Mouse (Mus musculus) heart, adult 2 months (tissue): ENCODE measurements at regions not wholly inside any gene's neighbourhood (a gene's known extent, or its start where the extent isn't known, plus 50 kb on each side); places are given as distances from the start of the nearest gene placed in this dataset.

Experiments
- DNase-seq, 2 experiments: peaks; one replicate each; pipeline ENCODE4 v3.0.0; 2021
- H3K27ac ChIP-seq: fragments of 200-600 bp; 2 replicates; pipeline ENCODE4 v1.8.1; 2022
- H3K27me3 ChIP-seq: fragments of 200-500 bp; 2 replicates; pipeline ENCODE4 v1.6.1; 2012; ENCODE audit warnings: mild to moderate bottlenecking, low read length, inconsistent platforms, mixed read lengths; ENCODE audit not compliant: control insufficient read depth, insufficient read depth
- H3K36me3 ChIP-seq: fragments of 200-500 bp; 2 replicates; pipeline ENCODE4 v1.6.1; 2012; ENCODE audit warnings: low read length, inconsistent platforms; ENCODE audit not compliant: control insufficient read depth, insufficient read depth
- H3K4me1 ChIP-seq: fragments of 200-500 bp; 2 replicates; pipeline ENCODE4 v1.6.1; 2011; ENCODE audit warnings: low read length; ENCODE audit not compliant: control insufficient read depth, insufficient read depth
- H3K4me3 ChIP-seq: fragments of 200-600 bp; 2 replicates; pipeline ENCODE4 v1.8.1; 2022
- H3K79me2 ChIP-seq: fragments of 200-500 bp; replicated peaks from 2 replicates; pipeline ENCODE4 v1.6.1; 2012; ENCODE audit warnings: mild to moderate bottlenecking, inconsistent platforms, low read length, moderate library complexity, mixed read lengths; ENCODE audit not compliant: control insufficient read depth, insufficient read depth
- H3K9ac ChIP-seq: fragments of 200-500 bp; 2 replicates; pipeline ENCODE4 v1.6.1; 2012; ENCODE audit warnings: low read depth, mild to moderate bottlenecking, control low read depth, inconsistent platforms, low read length, mixed read lengths
- CTCF ChIP-seq: fragments of 200-600 bp; IDR thresholded peaks from 2 replicates; pipeline ENCODE4 v1.8.1; 2022; ENCODE audit warnings: antibody characterized with exemption, mild to moderate bottlenecking, moderate library complexity
- EP300 ChIP-seq: fragments of 200-500 bp; IDR thresholded peaks from 2 replicates; pipeline ENCODE4 v1.6.1; 2011; ENCODE audit warnings: low read depth, low read length, control low read depth; ENCODE audit not compliant: insufficient read depth
- POLR2A ChIP-seq: fragments of 200-500 bp; IDR thresholded peaks from 2 replicates; pipeline ENCODE4 v1.6.1; 2011; ENCODE audit warnings: mild to moderate bottlenecking, low read depth, low read length, control low read depth; ENCODE audit not compliant: insufficient read depth
- WGBS: fragments of 180-500 bp; shearing (Covaris S2); methylation state at CpG from one replicate; pipeline ENCODE4 v1.1.7; 2018; 5-methylcytosine and 5-hydroxymethylcytosine counted together
- intact Hi-C: fragments of 180-260 bp; cut with DNase I; formaldehyde crosslinking; loops from one replicate; pipeline ENCODE4 v1.15.1; 2025

GRCm38 (mm10) chr2:8428145-8428544 lies 918.8 kb upstream of the Celf2 start:
- TF ChIP-seq CTCF (no peak), EP300 (no peak), POLR2A (no peak)
- intact Hi-C loops: no loop called here
- no peak overlapping the region for H3K4me3 ChIP-seq
- no peak for DNase-seq
- H3K79me2 ChIP-seq: no peaks in the 10 kb centered on the region
- H3K36me3 ChIP-seq: no peaks in the 10 kb centered on the region
- no peak overlapping the region for H3K9ac ChIP-seq
- H3K27me3 ChIP-seq: no peaks in the 10 kb centered on the region
- no peaks in the 10 kb centered on the region for H3K4me1 ChIP-seq
- H3K27ac ChIP-seq: no peak overlapping the region
- 71% methylated on average over 2 of the region's 2 CpGs for WGBS

GRCm38 (mm10) chr2:8427720-8428119 lies 918.4 kb upstream of the Celf2 start:
- Histone ChIP-seq H3K27me3 (no peaks in the 10 kb centered on the region), H3K4me3 (no peak overlapping the region), H3K36me3 (no peaks in the 10 kb centered on the region), H3K79me2 (no peaks in the 10 kb centered on the region), H3K27ac (no peak overlapping the region), H3K9ac (no peak overlapping the region), H3K4me1 (no peaks in the 10 kb centered on the region)
- 58% methylated on average over 1 of the region's 1 CpGs for WGBS
- TF ChIP-seq EP300 (no peak), POLR2A (no peak), CTCF (no peak)
- intact Hi-C loops: no loop called here
- DNase-seq: no peak

GRCm38 (mm10) chr2:8415917-8416316 lies 906.6 kb upstream of the Celf2 start:
- no peak for TF ChIP-seq CTCF
- TF ChIP-seq POLR2A: no peak
- no peak for TF ChIP-seq EP300
- no peaks in the 10 kb centered on the region for H3K36me3 ChIP-seq
- DNase-seq: no peak

GRCm38 (mm10) chr2:8394128-8394527 lies 884.8 kb upstream of the Celf2 start:
- Histone ChIP-seq H3K36me3 (no peaks in the 10 kb centered on the region), H3K79me2 (no peaks in the 10 kb centered on the region), H3K9ac (no peak overlapping the region), H3K4me1 (no peaks in the 10 kb centered on the region), H3K4me3 (no peak overlapping the region), H3K27me3 (no peaks in the 10 kb centered on the region), H3K27ac (no peak overlapping the region)
- TF ChIP-seq EP300: no peak
- no peak for TF ChIP-seq CTCF
- no peak for TF ChIP-seq POLR2A
- WGBS: 35% methylated on average over 4 of the region's 4 CpGs
- no peak for DNase-seq
- intact Hi-C loops: no loop called here

More at GRCm38 (mm10) chr2:8415917-8416316, 906.6 kb upstream of the Celf2 start:
- WGBS: 15% methylated on average over 3 of the region's 3 CpGs
- intact Hi-C loops: no loop called here
- no peak overlapping the region for H3K27ac ChIP-seq
- no peaks in the 10 kb centered on the region for H3K79me2 ChIP-seq
- H3K27me3 ChIP-seq: no peaks in the 10 kb centered on the region
- no peaks in the 10 kb centered on the region for H3K4me1 ChIP-seq
- no peak overlapping the region for H3K9ac ChIP-seq
- no peak overlapping the region for H3K4me3 ChIP-seq

GRCm38 (mm10) chr2:8389530-8389929 lies 880.2 kb upstream of the Celf2 start:
- intact Hi-C loops: no loop called here
- TF ChIP-seq EP300: no peak

GRCm38 (mm10) chr2:8380246-8380645 lies 870.9 kb upstream of the Celf2 start:
- H3K36me3 ChIP-seq: no peaks in the 10 kb centered on the region
- H3K27me3 ChIP-seq: no peaks in the 10 kb centered on the region
- intact Hi-C loops: loop anchor here (5.0 kb wide), 1 partner anchor 1943 kb away; no protein-coding TSS in a partner anchor
- 38% methylated on average over 1 of the region's 1 CpGs for WGBS
- no peak for DNase-seq
- no peaks in the 10 kb centered on the region for H3K4me1 ChIP-seq
- no peak overlapping the region for H3K4me3 ChIP-seq
- H3K9ac ChIP-seq: no peak overlapping the region
- H3K79me2 ChIP-seq: no peaks in the 10 kb centered on the region
- TF ChIP-seq POLR2A (no peak), CTCF (peak; percentile 66), EP300 (no peak)
- no peak overlapping the region for H3K27ac ChIP-seq

More at GRCm38 (mm10) chr2:8389530-8389929, 880.2 kb upstream of the Celf2 start:
- Histone ChIP-seq H3K4me1 (no peaks in the 10 kb centered on the region), H3K27me3 (no peaks in the 10 kb centered on the region), H3K4me3 (no peak overlapping the region), H3K36me3 (no peaks in the 10 kb centered on the region), H3K79me2 (no peaks in the 10 kb centered on the region), H3K27ac (no peak overlapping the region), H3K9ac (no peak overlapping the region)
- 58% methylated on average over 2 of the region's 2 CpGs for WGBS
- DNase-seq: no peak

- no peak overlapping the region for H3K4me3 ChIP-seq
- H3K27me3 ChIP-seq: no peaks in the 10 kb centered on the region
- TF ChIP-seq CTCF: no peak
- no peak for TF ChIP-seq POLR2A
- TF ChIP-seq EP300: no peak
- no peak overlapping the region for H3K27ac ChIP-seq
- no peaks in the 10 kb centered on the region for H3K36me3 ChIP-seq
- DNase-seq: no peak
- H3K79me2 ChIP-seq: no peaks in the 10 kb centered on the region
- no peaks in the 10 kb centered on the region for H3K4me1 ChIP-seq
- intact Hi-C loops: no loop called here
- H3K9ac ChIP-seq: no peak overlapping the region
- WGBS: 84% methylated on average over 3 of the region's 3 CpGs
Observed at GRCm38 (mm10) chr2:8379590-8379989, 870.2 kb upstream of the Celf2 start.
